Mouse (Mus musculus): ENCODE measurements around the gene Tiam1. TPM values are rescaled to one million over a fixed set of nuclear protein-coding genes. Genes with fewer than 3 reads are reported as not detected.

Tiam1 gene
- polyA plus RNA-seq, 1 experiment from 2014 or later = 18.6 TPM

GRCm38 (mm10) chr16:90142574-90143415, 774 bp downstream of the Tiam1 start:
- peak overlapping the region; percentile 84 for H3K4me3 ChIP-seq (replicated peaks)
- H3K4me2 ChIP-seq = peak overlapping the region; percentile 97
- H3K4me1 ChIP-seq = peaks cover 53% of the 10 kb centered on the region
- peak overlapping the region; percentile 73 for H3K9ac ChIP-seq
- no peak; the same call in 1 of the 2 replicates for ATAC-seq (replicated peaks; ENCODE audit: low FRiP score)
- no peaks in the 10 kb centered on the region for H3K36me3 ChIP-seq
- WGBS = under 1% methylated on average over 57 of the region's 57 CpGs
- H3K27ac ChIP-seq = peak overlapping the region; percentile 83; the same call in 1 of the 2 replicates
- no peaks in the 10 kb centered on the region for H3K9me3 ChIP-seq (replicated peaks)
- 0 out of 2 replicates have a peak, but pooled peaks cover 3% of the 10 kb centered on the region for H3K27me3 ChIP-seq

GRCm38 (mm10) chr16:90142247-90142573, 1.4 kb downstream of the Tiam1 start:
- Histone ChIP-seq H3K4me1 (peaks cover 54% of the 10 kb centered on the region), H3K9me3 (replicated peaks) (no peaks in the 10 kb centered on the region), H3K27ac (no peak overlapping the region), H3K9ac (peak overlapping the region; percentile 73), H3K27me3 (0 out of 2 replicates have a peak, but pooled peaks cover 3% of the 10 kb centered on the region), H3K4me3 (replicated peaks) (peak overlapping the region; percentile 84), H3K4me2 (peak overlapping the region; percentile 97), H3K36me3 (no peaks in the 10 kb centered on the region)
- ATAC-seq (replicated peaks; ENCODE audit: low FRiP score) = no peak
- 2% methylated on average over 20 of the region's 20 CpGs for WGBS

GRCm38 (mm10) chr16:90141556-90141955, 2.0 kb downstream of the Tiam1 start:
- no peak overlapping the region for H3K27ac ChIP-seq
- H3K27me3 ChIP-seq = 0 out of 2 replicates have a peak, but pooled peaks cover 3% of the 10 kb centered on the region
- H3K9me3 ChIP-seq (replicated peaks) = no peaks in the 10 kb centered on the region
- no peaks in the 10 kb centered on the region for H3K36me3 ChIP-seq
- no peak overlapping the region for H3K9ac ChIP-seq
- H3K4me2 ChIP-seq = peak overlapping the region; percentile 97
- no peak for ATAC-seq (replicated peaks; ENCODE audit: low FRiP score)
- WGBS = 44% methylated on average over 9 of the region's 9 CpGs
- H3K4me1 ChIP-seq = peaks cover 54% of the 10 kb centered on the region
- H3K4me3 ChIP-seq (replicated peaks) = peak overlapping the region; percentile 84; the same call in 1 of the 2 replicates

- H3K36me3 ChIP-seq = no peaks in the 10 kb centered on the region
- H3K27me3 ChIP-seq = 0 out of 2 replicates have a peak, but pooled peaks cover 3% of the 10 kb centered on the region
- H3K27ac ChIP-seq = no peak overlapping the region
- H3K4me2 ChIP-seq = no peak overlapping the region
- H3K9me3 ChIP-seq (replicated peaks) = no peaks in the 10 kb centered on the region
- no peak overlapping the region for H3K4me3 ChIP-seq (replicated peaks)
- H3K9ac ChIP-seq = no peak overlapping the region
- no peak for ATAC-seq (replicated peaks; ENCODE audit: low FRiP score)
- 81% methylated on average over 10 of the region's 10 CpGs for WGBS
- H3K4me1 ChIP-seq = peaks cover 54% of the 10 kb centered on the region
Measured at GRCm38 (mm10) chr16:90140571-90140970, 3.0 kb downstream of the Tiam1 start.

GRCm38 (mm10) chr16:90139696-90140095, 3.9 kb downstream of the Tiam1 start:
- Histone ChIP-seq H3K27ac (no peak overlapping the region), H3K27me3 (0 out of 2 replicates have a peak, but pooled peaks cover 3% of the 10 kb centered on the region), H3K36me3 (no peaks in the 10 kb centered on the region), H3K4me2 (no peak overlapping the region), H3K9me3 (replicated peaks) (no peaks in the 10 kb centered on the region), H3K4me1 (peaks cover 50% of the 10 kb centered on the region), H3K9ac (no peak overlapping the region), H3K4me3 (replicated peaks) (no peak overlapping the region)
- 21% methylated on average over 9 of the region's 9 CpGs for WGBS
- ATAC-seq (replicated peaks; ENCODE audit: low FRiP score) = no peak

DNA sequence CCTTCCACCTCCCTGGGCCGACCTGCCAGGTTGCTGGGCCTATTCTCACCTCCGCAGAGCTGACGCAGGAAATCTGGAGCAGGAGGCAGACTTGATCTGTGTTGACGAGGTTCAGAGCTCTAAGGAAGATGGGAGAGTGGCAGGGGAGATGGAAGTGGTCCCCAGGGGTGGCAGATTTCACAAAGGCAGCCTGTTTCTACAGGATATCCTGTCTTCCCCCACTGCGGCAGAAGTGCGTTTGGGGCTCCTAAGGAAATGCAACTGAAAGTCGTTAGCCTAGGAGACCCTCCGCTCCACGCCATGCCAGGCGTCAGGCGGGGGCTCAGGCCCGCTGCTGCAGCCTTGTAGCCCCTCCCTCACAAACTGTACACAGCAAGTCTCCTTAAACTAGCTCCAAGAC, 5.4 kb downstream of the Tiam1 start:
- Histone ChIP-seq H3K4me3 (replicated peaks) (no peak overlapping the region), H3K9me3 (replicated peaks) (no peaks in the 10 kb centered on the region), H3K27me3 (0 out of 2 replicates have a peak, but pooled peaks cover 3% of the 10 kb centered on the region), H3K27ac (no peak overlapping the region), H3K36me3 (no peaks in the 10 kb centered on the region), H3K9ac (no peak overlapping the region), H3K4me1 (peaks cover 46% of the 10 kb centered on the region), H3K4me2 (no peak overlapping the region)
- ATAC-seq (replicated peaks; ENCODE audit: low FRiP score) = no peak
- 58% methylated on average over 12 of the region's 12 CpGs for WGBS

DNA sequence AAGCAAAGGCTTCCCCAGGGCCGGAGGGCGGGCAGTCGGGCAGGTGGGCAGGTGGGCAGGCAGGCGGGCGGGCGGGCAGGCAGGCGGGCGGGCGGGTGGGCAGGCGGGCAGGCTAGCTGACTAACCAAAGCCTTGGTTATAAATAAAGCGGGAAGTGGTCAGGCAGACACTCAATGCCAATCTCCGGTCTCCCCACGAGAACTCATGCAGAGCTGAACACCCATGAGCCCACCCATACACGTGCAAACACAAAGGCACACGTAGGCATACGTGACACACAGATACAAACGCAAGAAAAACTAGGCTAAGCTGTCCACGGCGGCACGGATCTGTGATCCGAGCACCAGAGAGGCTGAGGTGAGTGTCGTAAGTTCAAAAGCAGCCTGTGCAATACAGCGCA, 6.4 kb downstream of the Tiam1 start:
- H3K36me3 ChIP-seq = no peaks in the 10 kb centered on the region
- H3K4me1 ChIP-seq = peaks cover 36% of the 10 kb centered on the region
- no peak overlapping the region for H3K4me3 ChIP-seq (replicated peaks)
- no peaks in the 10 kb centered on the region for H3K9me3 ChIP-seq (replicated peaks)
- H3K27ac ChIP-seq = no peak overlapping the region
- WGBS = 95% methylated on average over 21 of the region's 23 CpGs
- no peak overlapping the region for H3K4me2 ChIP-seq
- 0 out of 2 replicates have a peak, but pooled peaks cover 3% of the 10 kb centered on the region for H3K27me3 ChIP-seq
- ATAC-seq (replicated peaks; ENCODE audit: low FRiP score) = no peak
- H3K9ac ChIP-seq = no peak overlapping the region

DNA sequence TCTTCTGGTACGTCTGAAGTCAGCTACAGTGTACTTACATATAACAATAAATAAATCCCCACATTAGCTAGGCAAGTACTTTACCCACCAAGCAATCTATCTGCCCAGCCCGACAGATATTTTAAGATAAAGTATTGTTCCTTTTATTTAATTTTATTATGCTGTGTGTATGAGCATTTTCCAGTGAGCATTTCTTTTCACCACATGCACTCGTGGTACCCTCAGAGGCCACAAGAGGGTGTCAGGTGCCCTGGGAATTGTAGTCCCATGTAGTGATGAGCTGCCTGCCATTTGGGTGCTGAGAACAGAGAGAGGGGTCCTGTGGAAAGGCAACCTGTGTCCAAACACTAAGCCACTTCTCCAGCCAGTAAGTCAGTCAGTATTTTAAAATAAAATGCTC, 8.0 kb downstream of the Tiam1 start:
- H3K36me3 ChIP-seq = no peaks in the 10 kb centered on the region
- WGBS = 92% methylated on average over 3 of the region's 3 CpGs
- H3K4me2 ChIP-seq = no peak overlapping the region
- H3K9ac ChIP-seq = no peak overlapping the region
- H3K27me3 ChIP-seq = no peaks in the 10 kb centered on the region
- no peak overlapping the region for H3K27ac ChIP-seq
- no peak overlapping the region for H3K4me3 ChIP-seq (replicated peaks)
- no peak for ATAC-seq (replicated peaks; ENCODE audit: low FRiP score)
- peaks cover 23% of the 10 kb centered on the region for H3K4me1 ChIP-seq
- no peaks in the 10 kb centered on the region for H3K9me3 ChIP-seq (replicated peaks)

- H3K4me2 ChIP-seq = no peak overlapping the region
- ATAC-seq (replicated peaks; ENCODE audit: low FRiP score) = no peak
- H3K9me3 ChIP-seq (replicated peaks) = no peaks in the 10 kb centered on the region
- H3K36me3 ChIP-seq = no peaks in the 10 kb centered on the region
- H3K4me3 ChIP-seq (replicated peaks) = no peak overlapping the region
- H3K4me1 ChIP-seq = peaks cover 11% of the 10 kb centered on the region; the same call in 1 of the 2 replicates
- H3K9ac ChIP-seq = no peak overlapping the region
- H3K27ac ChIP-seq = no peak overlapping the region
- WGBS = 80% methylated on average over 7 of the region's 7 CpGs
- no peaks in the 10 kb centered on the region for H3K27me3 ChIP-seq
Measured at GRCm38 (mm10) chr16:90134351-90134750, 9.2 kb downstream of the Tiam1 start.

DNA sequence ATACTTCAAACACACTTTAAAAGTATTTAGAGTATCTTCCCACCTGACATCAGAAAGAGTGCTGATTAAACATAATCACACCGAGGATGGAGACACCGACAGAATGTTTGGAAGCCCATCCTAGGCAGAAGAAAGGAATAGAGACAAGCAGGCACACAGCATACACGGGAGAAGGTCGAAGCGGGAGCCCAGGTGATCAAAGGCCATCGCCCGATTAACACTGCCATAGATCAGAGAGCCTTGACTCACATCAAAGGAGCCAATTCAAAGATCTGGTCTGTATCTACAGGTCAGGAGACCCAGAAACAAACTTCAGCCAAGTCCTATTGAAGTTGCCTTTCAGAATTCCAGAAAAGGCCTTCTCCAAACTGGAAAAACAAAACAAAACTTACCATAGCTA, 10.8 kb downstream of the Tiam1 start:
- Histone ChIP-seq H3K27ac (no peak overlapping the region), H3K36me3 (no peaks in the 10 kb centered on the region), H3K9me3 (replicated peaks) (no peaks in the 10 kb centered on the region), H3K9ac (no peak overlapping the region), H3K4me3 (replicated peaks) (no peak overlapping the region), H3K4me2 (no peak overlapping the region), H3K27me3 (no peaks in the 10 kb centered on the region), H3K4me1 (peaks cover 6% of the 10 kb centered on the region; the same call in 1 of the 2 replicates)
- no peak for ATAC-seq (replicated peaks; ENCODE audit: low FRiP score)
- WGBS = 46% methylated on average over 7 of the region's 7 CpGs

GRCm38 (mm10) chr16:90132331-90132730, 11.2 kb downstream of the Tiam1 start:
- H3K4me1 ChIP-seq = 0 out of 2 replicates have a peak, but pooled peaks cover 5% of the 10 kb centered on the region
- H3K36me3 ChIP-seq = no peaks in the 10 kb centered on the region
- ATAC-seq (replicated peaks; ENCODE audit: low FRiP score) = no peak
- no peaks in the 10 kb centered on the region for H3K27me3 ChIP-seq
- no peak overlapping the region for H3K4me2 ChIP-seq
- no peak overlapping the region for H3K4me3 ChIP-seq (replicated peaks)
- no peak overlapping the region for H3K9ac ChIP-seq
- H3K27ac ChIP-seq = no peak overlapping the region
- WGBS = 43% methylated on average over 10 of the region's 10 CpGs
- H3K9me3 ChIP-seq (replicated peaks) = no peaks in the 10 kb centered on the region

GRCm38 (mm10) chr16:90128817-90129587, 14.6 kb downstream of the Tiam1 start:
- WGBS = 43% methylated on average over 19 of the region's 19 CpGs
- no peaks in the 10 kb centered on the region for H3K36me3 ChIP-seq
- no peak overlapping the region for H3K27ac ChIP-seq
- no peaks in the 10 kb centered on the region for H3K27me3 ChIP-seq
- H3K9me3 ChIP-seq (replicated peaks) = no peaks in the 10 kb centered on the region
- no peak overlapping the region for H3K4me3 ChIP-seq (replicated peaks)
- H3K4me2 ChIP-seq = no peak overlapping the region
- no peak for ATAC-seq (replicated peaks; ENCODE audit: low FRiP score)
- H3K4me1 ChIP-seq = peaks cover 15% of the 10 kb centered on the region
- no peak overlapping the region for H3K9ac ChIP-seq
